Mouse (Mus musculus) neutrophil, adult 59 days (primary cell): ENCODE data around the gene Gm10801. TPM values are rescaled to one million over a fixed set of nuclear protein-coding genes. Genes with fewer than 3 reads are reported as not detected.

Experiments
- total RNA-seq, 2 experiments: library from RNA; stranded (reverse); gene quantifications; 1 replicate in 1 of 2; 2 replicates in 1 of 2; pipeline ENCODE4 v1.2.4; 2023

Gm10801 gene
- 1 to 10 TPM; 1.9 to 3.8 TPM for total RNA-seq

DNA sequence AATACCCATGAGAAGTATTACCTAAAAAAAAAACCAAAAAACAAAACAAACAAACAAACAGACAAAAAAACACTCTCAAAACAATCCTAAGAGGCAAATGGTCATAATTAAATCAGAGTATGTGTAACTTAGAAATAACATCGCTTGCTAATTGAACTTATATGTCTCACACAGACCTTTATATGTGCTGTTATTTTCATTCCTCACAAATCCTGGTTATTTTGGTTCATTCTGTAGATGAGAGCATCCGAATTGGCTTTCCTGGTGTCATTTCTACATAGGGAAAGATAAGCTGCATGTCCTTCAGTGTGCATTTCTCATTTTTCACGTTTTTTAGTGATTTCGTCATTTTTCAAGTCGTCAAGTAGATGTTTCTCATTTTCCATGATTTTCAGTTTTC is at the start of gene Gm10801:
Gene Gm10801, plus strand, starts transcription at position 301 of the 400 bp plus-strand sequence.

GRCm38 (mm10) chr2:98667201-98667600 is 5.2 kb downstream of the Gm10801 start, which contains the start of gene Gm10800:
TSS of gene Gm10800 (minus strand) at chr2:98667301.

Other genes starting within 250 kb of the Gm10801 start
- gene Gm10800, start 5.1 kb downstream of the Gm10801 start, total RNA-seq, result 1 to 10 TPM; 3.0 to 3.1 TPM